Mouse (Mus musculus) liver, postnatal 0 days (tissue): ENCODE measurements at regions not wholly inside any gene's neighbourhood (a gene's known extent, or its start where the extent isn't known, plus 50 kb on each side); places are given as distances from the start of the nearest gene placed in this dataset.

Source experiments
- ATAC-seq: fragments of 200-750 bp; cut with Nextera tagmentation; 2 replicates; pipeline ENCODE4 v1.8.0; 2017; ENCODE audit warnings: mild to moderate bottlenecking, moderate library complexity
- DNase-seq: peaks from one replicate; pipeline ENCODE4 v3.0.0-alpha.2; 2016
- H3K27ac ChIP-seq: fragments of 300-500 bp; sonication (generic); 2 replicates; pipeline ENCODE4 v1.5.1; 2014; ENCODE audit warnings: antibody characterized with exemption, moderate library complexity, mild to moderate bottlenecking, low read depth
- H3K27me3 ChIP-seq: fragments of 300-500 bp; sonication (generic); 2 replicates; pipeline ENCODE4 v1.6.1; 2014; ENCODE audit warnings: low read length, control low read depth, mixed read lengths; ENCODE audit not compliant: insufficient read depth
- H3K36me3 ChIP-seq: fragments of 300-500 bp; sonication (generic); replicated peaks from 2 replicates; pipeline ENCODE4 v1.6.1; 2014; ENCODE audit warnings: mild to moderate bottlenecking, control low read depth, low read length, moderate library complexity, mixed read lengths; ENCODE audit not compliant: insufficient read depth
- H3K4me1 ChIP-seq: fragments of 300-500 bp; sonication (generic); 2 replicates; pipeline ENCODE4 v1.6.1; 2014; ENCODE audit warnings: antibody characterized with exemption, mild to moderate bottlenecking, control low read depth; ENCODE audit not compliant: insufficient read depth
- H3K4me2 ChIP-seq: fragments of 300-500 bp; sonication (generic); 2 replicates; pipeline ENCODE4 v1.6.1; 2014; ENCODE audit warnings: low read depth, mild to moderate bottlenecking, low read length, moderate library complexity, mixed read lengths
- H3K4me3 ChIP-seq: fragments of 300-500 bp; sonication (generic); 2 replicates; pipeline ENCODE4 v1.5.1; 2014; ENCODE audit warnings: low read depth, low read length
- H3K9ac ChIP-seq: fragments of 300-500 bp; sonication (generic); replicated peaks from 2 replicates; pipeline ENCODE4 v1.6.1; 2014; ENCODE audit warnings: mild to moderate bottlenecking, moderate library complexity
- H3K9me3 ChIP-seq: fragments of 300-500 bp; sonication (generic); 2 replicates; pipeline ENCODE4 v1.6.1; 2016; ENCODE audit warnings: mild to moderate bottlenecking, control low read depth, low read length, mixed read lengths
- CTCF ChIP-seq: sonication (generic); IDR thresholded peaks from 2 replicates; pipeline ENCODE4 v1.5.1; 2016; ENCODE audit warnings: antibody characterized with exemption, low read depth
- EP300 ChIP-seq: IDR thresholded peaks from 2 replicates; pipeline ENCODE4 v1.6.1; 2016; ENCODE audit warnings: antibody characterized with exemption, low read depth, mild to moderate bottlenecking
- WGBS: fragments of 180-500 bp; shearing (Covaris S2); extraction: QIAGEN DNeasy Blood & Tissue Kit; methylation state at CpG from one replicate; pipeline ENCODE4 v1.1.7; 2014; ENCODE audit not compliant: insufficient replicate concordance; 5-methylcytosine and 5-hydroxymethylcytosine counted together

DNA sequence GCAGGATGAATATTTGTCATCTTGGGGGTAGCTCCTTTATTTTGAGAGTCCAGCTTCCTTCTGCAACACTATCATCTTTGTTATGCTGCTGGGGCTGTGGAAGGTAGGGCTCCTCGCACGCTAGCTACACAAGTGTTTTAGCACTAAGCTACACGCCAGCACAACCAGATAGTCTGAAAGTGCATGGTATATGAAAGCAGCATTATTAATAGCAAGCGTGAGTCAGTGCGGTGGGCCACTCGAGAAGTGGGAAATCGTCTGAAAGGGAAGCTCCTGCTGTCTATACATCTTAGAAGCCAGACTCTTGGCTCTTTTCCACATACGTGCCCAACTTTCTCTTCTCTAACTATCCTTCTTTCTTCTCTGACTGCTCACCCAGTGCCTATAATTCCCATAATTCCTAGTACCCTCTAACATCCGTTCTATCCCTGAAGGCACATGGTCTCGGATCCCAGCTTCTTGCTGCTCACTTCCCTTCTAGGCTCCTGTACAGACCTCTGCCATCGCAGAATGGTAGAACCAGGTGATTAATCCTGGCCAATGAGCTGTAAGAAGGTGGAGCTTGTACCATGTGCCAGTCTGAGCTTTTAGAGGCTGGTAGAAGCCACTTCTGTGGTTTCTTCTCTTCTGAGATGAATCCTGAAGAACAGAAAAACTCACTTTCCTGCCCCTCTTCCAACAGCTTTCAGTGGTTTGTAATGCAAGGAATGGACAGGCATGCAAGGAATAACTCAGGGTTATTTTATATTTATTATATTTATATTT, 55.5 kb downstream of the E030025P04Rik start:
- WGBS, result 74% methylated on average over 11 of the region's 11 CpGs
- Histone ChIP-seq H3K27me3 (no peaks in the 10 kb centered on the region), H3K9me3 (no peaks in the 10 kb centered on the region), H3K36me3 (no peaks in the 10 kb centered on the region), H3K4me1 (no peaks in the 10 kb centered on the region), H3K4me3 (no peak overlapping the region), H3K4me2 (no peak overlapping the region), H3K27ac (no peak overlapping the region), H3K9ac (no peak overlapping the region)
- TF ChIP-seq CTCF (no peak), EP300 (no peak)
- ATAC-seq (no peak), DNase-seq (no peak)

DNA sequence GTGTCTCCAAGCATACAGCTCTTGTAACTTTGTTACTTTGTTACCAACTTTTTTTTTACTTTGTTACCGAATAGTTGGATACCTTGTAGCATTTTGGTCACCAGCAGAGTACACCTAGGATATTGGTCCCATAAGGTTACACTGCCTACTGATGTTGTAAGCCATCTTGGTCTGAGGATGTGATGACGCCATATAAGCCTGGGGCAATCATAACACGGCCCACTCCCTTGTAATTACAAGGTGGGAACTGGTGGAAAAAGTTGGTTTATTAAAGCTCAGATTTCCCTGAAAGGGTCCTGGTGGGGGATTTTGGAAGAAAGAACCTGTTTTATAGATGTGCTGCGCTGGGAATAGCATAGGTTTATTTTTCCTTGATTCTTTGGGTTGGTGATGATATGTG, 62.2 kb downstream of the E030025P04Rik start:
- H3K27me3 ChIP-seq, result no peaks in the 10 kb centered on the region
- ATAC-seq, result no peak
- DNase-seq, result no peak
- TF ChIP-seq CTCF, result no peak
- H3K9me3 ChIP-seq, result no peaks in the 10 kb centered on the region
- H3K27ac ChIP-seq, result no peak overlapping the region
- H3K36me3 ChIP-seq, result no peaks in the 10 kb centered on the region
- no peak overlapping the region for H3K4me3 ChIP-seq
- H3K9ac ChIP-seq, result no peak overlapping the region
- no peak overlapping the region for H3K4me2 ChIP-seq
- H3K4me1 ChIP-seq, result no peaks in the 10 kb centered on the region
- 73% methylated on average over 4 of the region's 4 CpGs for WGBS

DNA sequence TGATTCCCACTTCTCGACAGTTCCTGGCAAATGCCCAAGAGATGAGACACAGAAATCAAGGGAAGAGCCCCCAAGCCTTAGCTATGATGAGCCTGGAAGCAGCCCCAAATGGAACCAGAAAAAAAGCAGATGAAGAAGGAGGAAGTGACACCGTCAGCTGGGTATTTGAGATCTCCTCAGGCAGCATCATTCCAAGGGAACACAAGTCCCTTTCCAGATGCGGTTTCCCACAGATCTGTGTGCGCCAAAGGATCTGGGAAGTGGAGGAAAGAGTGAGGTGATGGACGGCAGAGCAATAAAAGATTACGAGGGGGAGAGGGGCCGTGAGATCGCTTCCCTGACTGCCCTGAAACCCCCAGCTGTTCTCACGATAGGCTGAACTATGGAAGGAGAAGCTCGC, 62.7 kb downstream of the E030025P04Rik start:
- no peak for TF ChIP-seq EP300
- no peak for TF ChIP-seq CTCF
- 34% methylated on average over 10 of the region's 10 CpGs for WGBS
- DNase-seq, result no peak

DNA sequence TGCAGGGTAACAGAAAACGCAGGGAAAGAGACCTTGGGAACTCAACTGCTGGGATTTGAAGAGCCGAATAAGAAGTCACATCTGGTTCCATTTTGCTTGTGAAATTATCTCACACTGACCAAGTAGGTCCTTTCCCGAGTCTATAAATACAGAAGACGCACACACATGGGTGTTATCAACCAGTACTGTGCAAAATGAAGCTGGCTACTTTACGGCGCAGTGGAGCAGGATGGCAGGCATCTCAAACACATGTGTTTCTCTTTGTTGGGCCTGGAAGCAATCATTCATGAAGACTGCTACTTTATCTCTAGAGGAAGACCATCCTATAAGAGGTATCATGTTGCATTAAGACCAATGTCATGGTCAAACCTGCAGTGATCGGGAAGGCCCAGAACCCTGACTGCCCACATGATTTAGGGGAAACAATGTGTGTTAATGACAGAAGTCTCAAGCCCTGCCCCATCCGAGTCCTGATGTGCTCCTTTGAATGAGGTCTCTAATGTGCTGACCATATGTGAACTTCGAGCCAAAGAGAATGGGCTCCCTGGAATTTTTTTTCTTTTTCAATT, 63.2 kb downstream of the E030025P04Rik start:
- no peak for ATAC-seq
- H3K9ac ChIP-seq, result no peak overlapping the region
- no peaks in the 10 kb centered on the region for H3K9me3 ChIP-seq
- H3K4me2 ChIP-seq, result no peak overlapping the region
- no peaks in the 10 kb centered on the region for H3K36me3 ChIP-seq
- no peaks in the 10 kb centered on the region for H3K4me1 ChIP-seq
- DNase-seq, result no peak
- no peak overlapping the region for H3K4me3 ChIP-seq
- H3K27me3 ChIP-seq, result no peaks in the 10 kb centered on the region
- H3K27ac ChIP-seq, result no peak overlapping the region
- WGBS, result 78% methylated on average over 9 of the region's 9 CpGs
- no peak for TF ChIP-seq CTCF
- no peak for TF ChIP-seq EP300

More for the DNA sequence above, 62.7 kb downstream of the E030025P04Rik start:
- Histone ChIP-seq H3K4me3 (no peak overlapping the region), H3K27me3 (no peaks in the 10 kb centered on the region), H3K4me2 (no peak overlapping the region), H3K27ac (no peak overlapping the region), H3K4me1 (no peaks in the 10 kb centered on the region), H3K36me3 (no peaks in the 10 kb centered on the region), H3K9ac (no peak overlapping the region), H3K9me3 (no peaks in the 10 kb centered on the region)
- no peak for ATAC-seq

- Histone ChIP-seq H3K4me1 (no peaks in the 10 kb centered on the region), H3K27me3 (no peaks in the 10 kb centered on the region), H3K9me3 (no peaks in the 10 kb centered on the region), H3K9ac (no peak overlapping the region), H3K27ac (no peak overlapping the region), H3K36me3 (no peaks in the 10 kb centered on the region), H3K4me2 (no peak overlapping the region), H3K4me3 (no peak overlapping the region)
- no peak for DNase-seq
- 64% methylated on average over 4 of the region's 4 CpGs for WGBS
- ATAC-seq, result no peak
- no peak for TF ChIP-seq EP300
- no peak for TF ChIP-seq CTCF
Observed at GRCm38 (mm10) chr11:109079466-109079865, 64.7 kb downstream of the E030025P04Rik start.

DNA sequence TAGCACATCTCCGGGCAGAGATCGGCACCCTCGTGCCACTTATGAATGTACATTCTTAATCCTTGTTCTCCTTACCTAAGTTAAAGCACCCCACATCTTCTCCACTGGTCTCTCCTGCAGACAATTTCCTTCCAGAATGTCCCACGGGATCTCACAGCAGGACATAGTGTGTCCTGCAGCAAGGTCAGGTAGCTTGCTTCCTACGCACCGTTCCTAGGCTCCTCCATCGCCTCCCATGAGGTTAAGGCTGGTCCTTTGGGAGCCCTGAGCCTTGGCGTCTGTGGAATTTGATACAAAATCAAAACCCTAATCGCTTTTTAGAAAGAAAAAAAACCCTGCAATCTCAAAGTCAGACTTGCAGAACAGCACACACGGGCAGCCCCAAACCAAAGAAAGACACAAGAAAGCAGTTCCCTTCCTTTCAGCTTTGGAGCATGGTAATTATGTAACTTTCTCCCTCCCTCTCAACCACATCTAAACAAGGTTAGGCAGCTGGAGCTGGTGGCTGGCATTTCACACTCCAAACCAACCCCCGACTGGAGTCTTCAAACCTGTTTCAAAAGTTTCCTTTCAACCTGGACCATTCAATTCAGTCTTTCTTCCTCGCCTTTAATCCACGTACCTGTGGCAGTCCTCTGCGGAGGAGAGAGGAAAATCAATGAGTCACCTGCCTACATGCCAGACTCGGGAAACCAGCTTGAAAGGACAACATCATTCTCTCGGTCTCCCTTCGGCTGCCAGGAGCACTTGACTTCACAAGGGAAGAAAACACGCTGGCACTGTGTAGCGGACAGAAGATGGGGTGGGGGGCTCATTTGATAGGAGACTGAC, 67.4 kb downstream of the E030025P04Rik start:
- H3K9ac ChIP-seq, result no peak overlapping the region
- H3K27ac ChIP-seq, result no peak overlapping the region
- H3K4me1 ChIP-seq, result no peaks in the 10 kb centered on the region
- no peak overlapping the region for H3K4me2 ChIP-seq
- WGBS, result 63% methylated on average over 19 of the region's 19 CpGs
- no peaks in the 10 kb centered on the region for H3K27me3 ChIP-seq
- H3K4me3 ChIP-seq, result no peak overlapping the region
- ATAC-seq (no peak), DNase-seq (no peak)
- no peak for TF ChIP-seq EP300
- no peak for TF ChIP-seq CTCF
- no peaks in the 10 kb centered on the region for H3K36me3 ChIP-seq
- H3K9me3 ChIP-seq, result no peaks in the 10 kb centered on the region
